Mouse (Mus musculus): ENCODE data around the gene Rab15. TPM values are rescaled to one million over a fixed set of nuclear protein-coding genes. Genes with fewer than 3 reads are reported as not detected.

Gene Rab15
- polyA plus RNA-seq, 1 experiment from 2014 or later: 0.58 TPM

- peak; percentile 59 for TF ChIP-seq CTCF (IDR thresholded peaks at IDR 0.05)
- DNase-seq (ENCODE audit: low read depth, low spot score) (no peak), ATAC-seq (no peak)
- ChIA-PET CTCF (interaction anchor here (0.8 to 1.3 kb wide), 7 partner anchors 9 to 103 kb away, joined by 3 to 5 read pairs (median 4); partner anchors contain the start of genes Churc1 and Fntb), POLR2A (interaction anchor here (0.9 kb wide), 1 partner anchor 10 kb away, joined by 3 read pairs; no protein-coding TSS in a partner anchor)
- in situ Hi-C loops (cut with MboI; ENCODE audit: low pct_unique_long_range_greater_than_20kb): no loop called here
- H3K27me3 ChIP-seq: peaks cover 4% of the 10 kb centered on the region
These were observed 69.9 kb downstream of the Rab15 start for GRCm38 (mm10) chr12:76752652-76753318.

- in situ Hi-C loops (cut with MboI; ENCODE audit: low pct_unique_long_range_greater_than_20kb): no loop called here
- ATAC-seq (no peak), DNase-seq (ENCODE audit: low read depth, low spot score) (no peak)
- no peak for TF ChIP-seq CTCF (IDR thresholded peaks at IDR 0.05)
- CTCF ChIA-PET: interaction anchor here (1.2 kb wide), 1 partner anchor 12 kb away, joined by 3 read pairs; no protein-coding TSS in a partner anchor
- peaks cover 4% of the 10 kb centered on the region for H3K27me3 ChIP-seq
- POLR2A ChIA-PET: no interaction called here
These were observed 71.7 kb downstream of the Rab15 start for GRCm38 (mm10) chr12:76750866-76751459.

Other genes starting within 250 kb of the Rab15 start
- 0.81 TPM for gene Sptb, start 112.4 kb downstream of the Rab15 start, polyA plus RNA-seq (2021)
- 70.8 TPM for gene Churc1, start 57.4 kb downstream of the Rab15 start, polyA plus RNA-seq (2021)
- gene Fntb, start 57.3 kb downstream of the Rab15 start, polyA plus RNA-seq (2021): 12.9 TPM
- gene Gpx2, start 27.4 kb downstream of the Rab15 start, polyA plus RNA-seq (2021): not detected
- 64.4 TPM for gene Max, start 139.3 kb upstream of the Rab15 start, polyA plus RNA-seq (2021)